9 mouse cellular contexts compared by ENCODE assay signal in the genomic region with DNA sequence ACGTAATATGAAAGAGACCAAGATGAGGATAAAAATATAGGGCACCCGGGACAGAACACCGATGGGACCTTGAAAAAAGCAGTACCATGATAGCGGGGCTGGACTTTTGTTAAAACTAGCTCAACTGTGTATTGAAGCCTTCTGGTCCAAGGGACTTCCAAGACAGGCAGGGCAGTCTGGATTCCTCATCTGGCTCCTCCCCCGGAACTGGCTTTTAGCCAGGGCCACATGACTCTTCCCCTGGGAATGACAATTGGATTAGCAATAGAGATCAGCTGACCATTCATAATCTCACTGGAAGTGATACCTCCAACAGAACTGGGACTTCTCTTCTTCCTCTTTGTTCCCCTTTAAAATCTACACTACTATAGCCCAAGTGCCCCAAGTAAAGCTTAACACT. TPM values are rescaled to one million over a fixed set of nuclear protein-coding genes. Genes with fewer than 3 reads are reported as not detected.
DNase-seq lines count a peak whose midpoint lies in the region.
"Had no signal": no experiment of that assay in that cellular context is flagged by ENCODE, and none has a peak within 500 bp of the region (broad histone marks: within the 10 kb centered on the region; RNA-seq: fewer than 3 reads in every experiment).

No protein-coding gene starts in this region.

- intact Hi-C loops in left cerebral cortex, postnatal 4 days (cut with DNase I) = no loop called here
- intact Hi-C loops in heart, postnatal 10 days (cut with DNase I) = no loop called here

- DNase-seq in left cerebral cortex, postnatal 4 days = peak; percentile 73
- DNase-seq in left cerebral cortex, adult 11 months (ENCODE audit: low spot score) = no peak
- peak; percentile 78 to 86 for DNase-seq in adrenal gland, postnatal 36 days
- peak; percentile 74 to 78 for DNase-seq in heart, postnatal 10 days
- DNase-seq in lung, postnatal 4 days = peak; percentile 54 to 72
- no peak for DNase-seq in right cerebral cortex, adult 2 months (ENCODE audit: low spot score in 2 of 2)
- no peak for DNase-seq in layer of hippocampus, postnatal 10 days (ENCODE audit: low spot score in 2 of 2)
- DNase-seq in frontal cortex, postnatal 25 days (ENCODE audit: low spot score in 2 of 2) = no peak
- DNase-seq: layer of hippocampus, postnatal 36 days had no signal

RNA-seq across cellular contexts. Expression of gene Cpeb4, which starts 21.0 kb away (rescaled TPM):
- total RNA-seq in left cerebral cortex, postnatal 4 days (2021) = 100 to 1,000 TPM; 148 to 149 TPM
- total RNA-seq in adrenal gland, postnatal 36 days (2021) = 100 to 1,000 TPM; 136 to 373 TPM
- 10 to 100 TPM; 68.0 to 72.2 TPM for total RNA-seq in heart, postnatal 10 days (2021)
- total RNA-seq in layer of hippocampus, postnatal 10 days (2021) = 100 to 1,000 TPM; 134 to 142 TPM

Comparison
In these comparisons a context has a peak if more than half of its experiments do, and no peak if none do; other contexts are left out.
1. DNase-seq: peak in left cerebral cortex, postnatal 4 days (single experiment), adrenal gland, postnatal 36 days (2 of 2), heart, postnatal 10 days (2 of 2) and lung, postnatal 4 days (2 of 2); none in left cerebral cortex, adult 11 months (single experiment), right cerebral cortex, adult 2 months (0 of 2), layer of hippocampus, postnatal 10 days (0 of 2) and frontal cortex, postnatal 25 days (0 of 2).